Mouse (Mus musculus) thymus, postnatal 0 days (tissue): ENCODE measurements around the gene Echdc3. TPM values are rescaled to one million over a fixed set of nuclear protein-coding genes. Genes with fewer than 3 reads are reported as not detected.

Source experiments
- DNase-seq: peaks from one replicate; pipeline ENCODE4 v3.0.0-alpha.2; 2015; ENCODE audit warnings: low spot score
- polyA plus RNA-seq: library from polyadenylated mRNA; unstranded; fragments of >200 nt; fragmentation: Nextera tagmentation; extraction: Ambion mirVana; gene quantifications from 2 replicates; pipeline ENCODE4 v1.2.1, GENCODE M21; 2015

The Echdc3 gene
- polyA plus RNA-seq, 1 experiment from 2014 or later = 2.2 TPM

DNA sequence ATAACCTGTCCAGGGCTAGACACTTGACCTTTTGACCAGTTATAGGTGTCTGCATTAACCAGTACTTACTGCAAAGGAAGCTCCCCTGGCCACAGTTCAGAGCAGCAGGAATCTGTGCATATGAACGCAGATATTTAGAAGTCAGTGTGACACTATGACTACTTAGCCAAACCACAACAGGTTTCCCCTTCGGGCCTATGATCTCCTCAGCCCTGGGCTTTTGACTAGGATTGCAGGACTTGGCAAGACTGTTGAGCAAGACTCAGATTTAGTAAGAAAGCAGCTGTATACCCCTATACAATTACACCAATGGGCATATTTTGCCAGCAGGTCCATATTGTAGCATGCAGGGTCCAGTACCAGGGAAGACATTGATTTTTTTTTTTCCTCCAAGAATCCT lies 44.3 kb downstream of the Echdc3 start:
- no peak for DNase-seq

DNA sequence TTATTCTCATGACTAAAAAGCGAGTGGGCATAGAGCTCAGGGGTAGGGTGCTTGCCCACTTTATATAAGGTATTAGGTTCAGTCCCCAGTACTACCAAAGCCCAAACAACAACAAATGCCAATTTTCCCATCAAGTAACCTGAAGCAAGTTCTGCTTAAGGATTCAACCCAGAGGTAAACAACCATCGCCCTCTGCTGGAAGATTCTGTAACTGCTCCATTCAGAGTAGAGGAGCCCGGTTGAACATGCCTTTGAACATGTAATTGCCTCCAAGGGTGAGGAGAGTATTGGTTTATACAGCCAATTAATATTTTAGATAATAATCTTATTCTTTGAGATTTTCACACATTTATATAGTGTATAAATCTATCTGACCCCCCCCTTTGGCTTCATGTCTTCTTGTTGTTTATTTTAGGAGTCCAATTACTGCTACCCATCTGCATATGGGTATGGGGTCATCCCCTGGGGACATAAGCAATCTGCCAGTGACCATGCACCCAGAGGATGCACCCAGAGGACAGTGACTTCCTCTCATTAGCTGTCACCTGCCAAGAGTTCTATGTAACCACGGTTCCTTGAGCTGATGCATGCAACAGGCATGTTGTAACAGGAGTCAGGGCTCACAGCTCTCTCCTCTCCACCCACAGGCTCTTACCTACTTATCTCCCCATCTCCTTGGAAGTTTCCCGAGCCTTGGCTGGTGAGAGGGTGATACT lies 44.8 kb downstream of the Echdc3 start:
- DNase-seq = peak; percentile 53

DNA sequence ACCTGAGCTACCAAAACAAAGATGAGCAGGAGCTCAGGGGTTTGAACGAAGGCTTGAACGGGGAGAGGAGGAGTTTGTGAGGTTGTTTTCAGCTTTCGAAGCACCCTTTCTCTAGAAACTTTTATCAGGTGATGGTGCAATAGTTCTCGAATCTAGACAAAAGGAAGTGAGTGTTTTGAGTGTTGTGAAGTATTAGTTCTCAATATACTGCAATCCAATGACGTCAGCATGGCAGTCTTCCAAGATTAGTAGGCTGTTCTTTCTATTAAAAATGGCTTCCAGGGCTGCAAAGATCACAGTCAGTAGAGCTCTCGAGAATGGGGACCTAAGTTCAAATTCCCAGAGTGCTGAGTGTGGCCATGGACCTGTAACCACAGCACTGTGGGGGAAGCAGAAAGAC lies 47.1 kb downstream of the Echdc3 start:
- no peak for DNase-seq

DNA sequence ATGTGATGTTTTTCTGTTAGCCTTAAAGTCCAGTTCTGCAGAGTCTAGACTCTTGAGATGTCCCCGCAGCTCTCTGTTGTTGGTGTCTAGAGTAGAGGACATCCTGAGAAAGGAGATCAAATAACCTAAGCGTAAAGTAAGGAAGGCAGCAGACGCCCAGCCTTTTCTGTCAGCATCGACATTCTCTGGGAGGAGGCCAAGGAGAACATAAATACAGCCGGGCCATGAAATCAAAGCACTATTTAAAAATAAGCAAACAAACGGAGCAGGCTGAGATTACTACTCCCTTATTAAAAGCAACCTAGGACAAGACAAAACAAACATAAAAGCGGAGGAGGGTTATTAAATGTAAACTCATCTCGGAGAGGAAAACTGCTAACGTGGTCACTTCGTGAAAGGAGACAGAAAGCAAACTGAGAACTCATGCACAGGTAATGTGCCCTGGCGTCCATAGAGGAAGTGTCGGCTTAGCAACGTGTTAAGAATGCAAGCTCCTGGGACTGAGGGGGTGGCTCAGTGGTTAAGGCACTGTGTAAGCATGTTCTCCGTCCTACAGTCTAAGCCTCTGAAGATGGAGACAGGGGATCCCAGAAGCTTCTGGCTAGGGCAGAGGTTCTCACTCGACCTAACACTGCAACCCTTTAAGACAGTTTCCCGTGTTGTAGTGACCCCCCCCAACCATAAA lies 48.1 kb downstream of the Echdc3 start:
- no peak for DNase-seq

DNA sequence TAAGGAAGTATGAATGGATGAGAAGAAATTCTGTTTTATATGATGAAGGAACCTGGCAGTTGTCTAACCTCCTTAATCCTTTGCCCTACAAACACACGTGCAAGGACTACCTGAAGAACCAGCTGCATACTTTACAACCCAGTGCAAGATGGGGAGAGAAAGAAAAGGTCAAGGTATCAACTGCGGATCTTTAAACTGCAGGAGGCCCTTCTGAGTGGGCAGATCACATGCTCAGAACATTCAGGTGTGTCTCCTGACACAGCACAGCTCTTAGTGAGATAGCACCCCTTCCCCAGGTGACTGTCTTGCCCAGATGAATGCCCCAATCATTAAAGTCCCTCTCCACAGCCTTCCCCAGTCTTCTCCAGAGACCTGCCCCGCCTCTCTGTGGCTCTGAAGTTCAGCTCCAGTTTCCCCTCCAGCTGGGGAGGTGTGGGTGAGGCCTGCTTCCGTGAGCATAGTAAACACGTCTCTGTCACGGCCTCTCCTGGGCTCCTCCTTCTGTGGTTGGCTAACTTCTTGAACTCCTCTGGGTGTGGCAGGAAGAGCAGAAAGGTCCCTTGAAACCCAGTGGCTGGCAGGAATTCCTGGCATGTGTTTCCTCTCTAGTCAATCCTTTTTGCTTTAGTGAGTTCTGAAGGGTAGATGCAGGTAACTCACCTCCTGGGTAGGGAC lies 50.3 kb downstream of the Echdc3 start:
- DNase-seq = peak; percentile 20

- DNase-seq = no peak
Observed at GRCm38 (mm10) chr2:6159735-6160134, 53.1 kb downstream of the Echdc3 start.

DNA sequence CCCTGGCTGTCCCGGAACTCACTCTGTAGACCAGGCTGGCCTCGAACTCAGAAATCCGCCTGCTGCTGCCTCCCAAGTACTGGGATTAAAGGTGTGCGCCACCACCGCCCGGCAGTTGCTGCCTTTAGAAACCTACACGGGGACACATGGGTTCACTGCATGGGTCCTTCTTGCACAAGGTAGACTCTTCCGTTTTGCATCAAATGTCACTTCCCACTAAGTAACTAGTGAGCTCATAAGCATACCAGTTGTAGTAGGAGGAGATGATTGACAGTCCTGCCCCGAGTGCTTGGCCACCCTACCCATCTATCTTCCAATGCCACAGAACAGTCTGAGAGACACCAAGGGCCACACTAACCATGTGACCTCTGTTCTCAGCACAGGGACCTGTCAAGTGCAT lies 53.6 kb downstream of the Echdc3 start:
- no peak for DNase-seq

DNA sequence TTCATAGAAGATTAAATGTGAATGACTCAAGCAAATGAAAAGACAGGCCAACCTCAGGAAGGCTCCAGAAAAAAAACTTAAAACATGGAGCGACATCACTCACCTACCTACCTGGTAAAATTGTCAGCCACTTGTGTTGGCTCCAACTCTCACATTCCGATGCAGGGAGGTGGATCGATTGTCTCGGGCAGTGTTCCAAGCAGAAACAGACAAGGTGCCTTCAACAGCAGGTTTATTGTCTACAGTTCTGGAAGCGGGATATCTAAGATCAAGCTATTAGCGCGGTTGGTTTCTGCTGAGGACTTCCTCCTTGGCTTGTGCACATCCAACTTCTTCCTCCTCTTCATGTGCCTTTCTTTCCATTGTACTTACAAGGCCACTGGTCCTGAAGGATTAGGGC lies 55.2 kb downstream of the Echdc3 start:
- no peak for DNase-seq

DNA sequence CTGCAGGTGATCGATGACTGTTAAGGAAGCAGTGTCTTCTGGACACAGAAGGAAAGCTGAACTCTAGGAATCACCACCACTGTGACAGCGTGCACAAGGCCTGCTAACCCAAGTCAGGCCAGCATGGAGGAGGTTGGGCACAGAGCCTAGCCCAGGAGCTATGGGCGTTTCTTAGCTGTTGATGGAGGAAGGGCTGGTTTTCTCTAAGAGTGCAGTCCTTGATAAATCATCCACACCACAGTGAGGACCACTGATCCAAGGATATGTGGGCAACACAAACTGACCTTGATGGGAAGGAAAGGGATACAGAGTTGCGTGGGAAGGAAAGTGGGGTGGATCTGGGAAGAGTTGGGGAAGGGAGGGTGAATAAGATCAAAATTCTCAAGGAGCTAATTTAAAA lies 55.6 kb downstream of the Echdc3 start:
- DNase-seq = no peak

DNA sequence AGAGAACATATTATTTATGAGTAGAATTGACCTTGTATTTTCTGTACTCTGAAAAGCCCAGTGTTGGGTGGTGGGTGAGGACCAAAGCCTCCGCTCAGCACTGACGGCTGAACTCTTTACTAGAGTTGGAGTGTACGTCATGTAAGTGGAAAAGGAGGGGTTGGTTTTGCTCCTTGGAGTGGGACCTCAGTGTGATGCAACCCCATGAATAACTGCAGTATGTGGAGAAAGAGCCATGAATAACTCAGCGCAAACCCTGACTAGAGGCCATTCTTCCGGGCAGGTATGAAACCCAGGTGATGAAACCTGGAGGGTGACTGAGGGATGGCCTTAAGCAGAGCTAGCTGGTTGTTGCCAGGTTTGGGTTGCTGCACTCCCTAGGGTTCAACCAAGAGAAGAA lies 63.0 kb downstream of the Echdc3 start:
- DNase-seq = no peak

GRCm38 (mm10) chr2:6146901-6147300 lies 65.9 kb downstream of the Echdc3 start:
- no peak for DNase-seq

DNA sequence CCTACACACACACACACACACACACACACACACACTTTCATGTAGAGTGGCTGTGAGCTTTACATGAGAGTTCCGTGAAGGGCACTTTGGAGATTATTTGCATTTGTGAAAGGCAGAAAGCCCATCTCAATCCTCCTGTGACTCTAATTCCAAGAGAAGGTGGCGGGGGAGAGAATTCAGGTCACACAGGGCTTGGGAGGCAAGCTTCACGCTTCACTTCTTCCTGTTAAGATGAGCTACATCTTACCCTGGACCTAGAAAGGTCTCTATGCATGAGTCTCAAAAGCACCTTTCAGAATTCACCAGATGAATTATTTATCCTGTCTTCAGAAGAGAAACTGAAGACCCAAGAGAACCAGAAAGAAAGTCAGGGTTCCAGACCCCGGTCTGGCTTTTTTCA lies 66.6 kb downstream of the Echdc3 start:
- no peak for DNase-seq

- DNase-seq = no peak
Observed at GRCm38 (mm10) chr2:6145611-6146010, 67.2 kb downstream of the Echdc3 start.

DNA sequence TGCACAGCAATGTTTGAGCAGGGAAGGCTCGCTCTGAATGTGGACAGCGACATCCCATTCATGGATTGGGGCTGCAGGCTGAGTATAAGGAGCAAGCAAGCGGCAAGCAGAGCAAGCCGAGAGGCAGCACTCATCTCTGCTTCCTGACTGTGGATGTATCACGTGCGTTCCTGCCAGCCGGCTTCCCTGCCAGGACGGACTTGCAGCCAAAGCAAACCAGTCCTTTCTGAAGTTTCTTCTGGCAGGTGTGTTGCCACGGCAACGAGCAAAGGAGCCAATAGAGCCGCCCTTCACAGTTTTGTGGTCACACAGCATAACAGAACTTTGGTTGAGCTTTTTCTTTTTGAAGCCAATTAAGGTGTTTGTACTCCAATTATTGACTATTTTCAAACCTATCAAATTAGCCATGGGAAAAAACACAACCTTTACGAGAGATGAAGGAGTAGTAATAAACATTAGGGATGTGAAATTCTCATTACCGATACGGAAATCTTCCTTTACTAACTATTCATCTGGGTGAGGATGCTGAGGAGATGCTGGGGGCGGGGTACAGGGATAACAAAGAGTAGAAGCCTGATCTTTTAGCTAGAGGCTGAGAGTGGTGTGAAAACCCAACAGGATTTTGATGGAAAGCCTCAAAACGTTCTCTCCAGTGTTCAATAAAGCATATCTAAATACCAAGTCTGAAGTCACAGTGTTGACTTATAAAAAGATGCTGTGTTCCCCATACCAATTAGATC lies 69.7 kb downstream of the Echdc3 start:
- DNase-seq = no peak

DNA sequence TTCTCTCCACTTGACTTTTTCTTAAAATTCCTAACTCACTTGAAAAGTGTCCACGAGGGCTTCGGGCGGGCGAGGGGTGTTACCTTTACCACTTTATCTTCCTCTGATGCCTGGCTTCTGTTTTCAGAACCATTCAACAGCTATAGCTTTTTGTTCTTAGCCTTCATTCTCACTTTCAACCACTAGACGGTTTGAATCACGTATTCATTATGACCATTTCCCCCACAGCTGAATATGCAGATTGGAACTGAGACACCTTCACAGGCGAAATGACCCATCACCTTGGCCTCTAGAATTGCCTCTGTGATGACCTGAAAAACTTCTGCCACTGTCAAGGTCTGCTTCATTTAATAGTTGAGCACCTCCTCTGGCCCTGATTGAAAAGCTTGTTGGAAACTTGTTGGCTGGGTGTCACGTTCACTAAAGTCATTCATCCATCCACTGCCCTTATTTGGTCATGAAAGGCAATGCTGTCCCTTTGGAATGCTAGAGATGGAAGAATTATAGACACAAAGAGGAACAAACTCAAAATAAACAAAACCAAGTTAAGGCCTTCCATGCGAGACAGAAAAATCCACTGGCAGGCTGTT lies 72.2 kb downstream of the Echdc3 start:
- DNase-seq = no peak

Other genes with a start within 250 kb of the Echdc3 start
- 2.9 and 3.3 TPM in 2 replicates for gene Proser2, start 82.8 kb downstream of the Echdc3 start, polyA plus RNA-seq
- gene Usp6nl, start 109.6 kb upstream of the Echdc3 start, polyA plus RNA-seq = 5.0 and 5.3 TPM in 2 replicates